Mouse (Mus musculus) CD4-positive, CD25-positive, alpha-beta regulatory T cell, adult 4 months (primary cell): ENCODE data around the gene Slc6a1. TPM values are rescaled to one million over a fixed set of nuclear protein-coding genes. Genes with fewer than 3 reads are reported as not detected.
"Not testable (repeated sequence)": the region's sequence is repeated elsewhere in the genome, so short reads cannot be mapped to it uniquely, and the experiment has no call there.

Experiments
- ATAC-seq: one replicate; pipeline ENCODE4 v1.8.0; 2017
- polyA plus RNA-seq, 2 experiments: library from polyadenylated mRNA; unstranded; fragments of 100-300 nt; shearing (Covaris generic); gene quantifications; one replicate each; pipeline ENCODE4 v1.2.1; 2017

The Slc6a1 gene
- polyA plus RNA-seq, 2 experiments from 2014 or later = 0.12 TPM; not detected in 1

DNA sequence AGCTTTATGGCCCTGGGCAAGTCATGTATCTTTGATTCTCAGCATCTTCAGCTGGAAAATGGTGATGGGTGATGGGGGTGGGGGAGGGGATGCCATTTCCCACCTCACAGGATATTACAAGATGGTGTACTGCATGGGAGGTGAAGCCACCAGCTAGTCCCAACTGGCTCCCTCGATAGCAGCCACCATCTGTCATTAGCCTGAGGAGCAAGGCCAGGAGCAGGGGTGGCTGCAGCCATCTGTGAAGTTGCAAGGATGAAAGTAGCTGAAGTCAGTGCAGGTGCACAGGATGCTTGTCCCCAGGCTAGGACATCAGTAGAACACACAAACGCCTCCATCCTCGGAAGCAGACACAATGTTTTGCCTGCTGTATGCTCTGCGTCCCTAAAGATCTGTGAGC, 8.5 kb downstream of the Slc6a1 start:
- ATAC-seq = no peak

DNA sequence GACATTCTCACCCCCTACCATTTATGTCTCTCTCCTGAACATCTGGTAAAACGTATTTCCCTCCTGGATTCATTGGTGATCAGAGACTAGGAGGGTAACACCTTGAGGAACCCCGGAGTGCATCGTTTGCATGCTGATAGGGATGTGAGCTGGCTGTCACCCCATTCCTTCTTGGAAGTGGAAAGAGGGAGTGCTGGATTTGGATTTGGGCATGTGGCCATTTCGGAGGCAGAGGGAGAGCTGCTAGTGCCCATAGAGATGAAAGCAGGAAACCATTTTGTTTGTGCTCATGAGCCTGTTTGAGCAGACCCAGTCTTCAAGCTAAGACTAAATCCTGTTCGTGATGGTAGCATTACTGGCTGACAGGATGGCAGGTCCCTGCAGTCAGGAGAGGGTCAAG, 9.0 kb downstream of the Slc6a1 start:
- ATAC-seq = no peak

DNA sequence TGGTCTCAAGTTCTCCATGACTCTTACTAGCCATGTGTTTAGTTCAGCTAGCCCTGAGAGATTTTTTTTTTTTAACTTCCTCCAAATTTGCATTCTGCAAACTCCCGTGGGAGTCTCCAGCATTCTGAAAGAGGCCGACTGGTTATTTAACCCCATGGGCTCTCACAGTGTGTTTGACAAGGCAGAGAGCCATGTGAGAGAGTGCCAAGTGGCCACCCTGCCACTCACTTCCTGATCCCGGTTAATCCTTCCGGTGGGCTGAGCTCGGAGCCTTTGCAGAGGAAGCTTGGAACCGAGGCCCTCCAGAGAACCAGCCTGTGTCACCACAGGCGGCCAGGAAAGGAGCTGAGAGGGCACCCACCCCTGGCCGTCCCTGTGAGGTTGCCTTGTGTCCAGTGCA, 11.1 kb downstream of the Slc6a1 start:
- no peak for ATAC-seq

DNA sequence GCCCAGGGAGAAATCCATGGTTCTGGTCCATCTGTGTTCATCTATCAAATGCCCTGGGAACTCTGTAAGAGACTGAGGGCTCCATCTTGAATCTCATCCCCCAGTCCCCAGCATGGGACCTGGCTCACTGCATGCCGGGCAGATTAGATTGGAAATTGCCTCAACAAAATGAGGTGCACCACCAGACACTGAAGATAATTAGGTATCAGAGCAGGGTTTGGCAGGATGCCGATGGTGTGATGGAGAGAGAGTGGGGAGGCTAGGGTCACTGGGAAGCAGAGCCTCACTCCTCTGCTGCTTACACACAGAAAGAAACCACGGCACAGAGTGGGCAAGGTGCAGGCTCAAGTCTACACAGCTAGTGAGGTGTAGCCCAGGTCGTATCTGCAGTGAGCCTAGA, 12.7 kb downstream of the Slc6a1 start:
- ATAC-seq = no peak

DNA sequence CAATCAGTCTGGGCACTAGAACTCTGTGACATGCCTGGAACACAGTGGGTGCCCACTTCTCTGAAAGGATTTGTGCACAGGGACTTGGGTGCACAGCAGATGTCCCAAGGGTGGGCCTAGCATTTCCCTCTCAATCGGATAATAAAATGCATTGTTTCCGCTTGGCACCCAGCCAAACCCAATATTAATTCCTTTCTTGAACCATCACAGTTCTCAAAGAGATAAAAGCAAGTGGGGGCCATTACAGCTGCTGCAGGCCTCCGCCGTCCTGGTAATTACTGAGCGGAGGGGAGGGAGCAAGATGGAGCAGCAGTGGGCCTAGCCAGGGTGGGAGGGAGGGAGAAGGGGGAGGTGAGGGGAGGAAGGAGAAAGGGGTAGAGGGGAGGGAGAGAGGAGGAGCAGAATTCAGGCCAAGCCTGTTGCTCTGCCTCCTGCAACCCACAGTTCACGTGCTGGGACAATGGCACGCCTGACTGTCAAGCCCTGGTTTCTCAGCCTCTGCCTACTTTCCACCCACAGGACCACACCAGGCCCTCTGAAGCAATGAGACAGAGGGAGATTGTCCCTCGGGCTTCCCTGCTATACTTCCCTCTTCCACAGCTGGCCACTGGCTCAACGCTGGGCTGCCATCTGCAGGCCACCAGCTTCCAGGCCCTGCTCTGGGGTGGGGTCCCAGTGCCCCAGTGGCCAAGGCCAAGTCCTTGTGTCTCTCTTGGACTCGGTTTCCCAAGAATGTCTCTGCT, 15.0 kb downstream of the Slc6a1 start:
- ATAC-seq = no peak

DNA sequence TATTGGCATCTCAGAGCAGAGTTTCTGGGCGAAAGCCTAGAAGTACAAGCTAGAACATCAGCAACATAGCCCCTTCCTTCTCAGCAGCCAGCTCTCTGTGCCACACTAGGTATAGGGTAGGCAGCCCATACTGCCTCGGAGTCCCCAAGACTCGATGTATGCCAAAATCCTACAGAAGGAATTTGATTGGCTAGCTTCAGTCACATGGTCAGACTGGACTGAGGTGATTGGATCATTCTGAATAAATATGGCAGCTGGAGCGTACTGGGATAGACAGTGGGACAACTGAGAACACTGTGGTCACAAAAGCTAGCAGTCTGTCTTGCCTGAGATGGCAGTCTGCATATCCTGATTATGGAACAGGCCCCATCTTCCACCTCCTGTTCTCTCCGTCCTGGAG, 17.3 kb downstream of the Slc6a1 start:
- no peak for ATAC-seq

GRCm38 (mm10) chr6:114300737-114301136, 18.3 kb downstream of the Slc6a1 start:
- no peak for ATAC-seq

DNA sequence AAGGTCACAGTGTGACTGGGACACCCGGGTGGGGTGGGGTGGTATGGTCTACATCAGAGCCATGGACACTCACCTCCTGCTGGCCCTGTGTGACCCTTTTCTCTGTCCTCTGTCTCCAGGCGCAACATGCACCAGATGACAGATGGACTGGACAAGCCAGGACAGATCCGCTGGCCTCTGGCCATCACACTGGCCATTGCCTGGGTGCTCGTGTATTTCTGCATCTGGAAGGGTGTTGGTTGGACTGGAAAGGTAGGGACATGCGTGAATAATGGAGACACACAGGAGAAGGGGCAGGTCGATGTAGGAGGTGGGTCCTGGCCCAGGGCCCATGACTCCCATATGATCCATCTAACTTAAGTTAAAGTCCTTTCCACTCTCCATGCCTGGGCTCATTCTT, 22.2 kb downstream of the Slc6a1 start:
- ATAC-seq = no peak

- ATAC-seq = no peak
Observed at GRCm38 (mm10) chr6:114320511-114320910, 38.1 kb downstream of the Slc6a1 start.

- no peak for ATAC-seq
Observed at GRCm38 (mm10) chr6:114321146-114321545, 38.7 kb downstream of the Slc6a1 start.

GRCm38 (mm10) chr6:114322914-114323313, 40.5 kb downstream of the Slc6a1 start:
- ATAC-seq = no peak

- ATAC-seq = no peak
Observed at GRCm38 (mm10) chr6:114324808-114325207, 42.4 kb downstream of the Slc6a1 start.

DNA sequence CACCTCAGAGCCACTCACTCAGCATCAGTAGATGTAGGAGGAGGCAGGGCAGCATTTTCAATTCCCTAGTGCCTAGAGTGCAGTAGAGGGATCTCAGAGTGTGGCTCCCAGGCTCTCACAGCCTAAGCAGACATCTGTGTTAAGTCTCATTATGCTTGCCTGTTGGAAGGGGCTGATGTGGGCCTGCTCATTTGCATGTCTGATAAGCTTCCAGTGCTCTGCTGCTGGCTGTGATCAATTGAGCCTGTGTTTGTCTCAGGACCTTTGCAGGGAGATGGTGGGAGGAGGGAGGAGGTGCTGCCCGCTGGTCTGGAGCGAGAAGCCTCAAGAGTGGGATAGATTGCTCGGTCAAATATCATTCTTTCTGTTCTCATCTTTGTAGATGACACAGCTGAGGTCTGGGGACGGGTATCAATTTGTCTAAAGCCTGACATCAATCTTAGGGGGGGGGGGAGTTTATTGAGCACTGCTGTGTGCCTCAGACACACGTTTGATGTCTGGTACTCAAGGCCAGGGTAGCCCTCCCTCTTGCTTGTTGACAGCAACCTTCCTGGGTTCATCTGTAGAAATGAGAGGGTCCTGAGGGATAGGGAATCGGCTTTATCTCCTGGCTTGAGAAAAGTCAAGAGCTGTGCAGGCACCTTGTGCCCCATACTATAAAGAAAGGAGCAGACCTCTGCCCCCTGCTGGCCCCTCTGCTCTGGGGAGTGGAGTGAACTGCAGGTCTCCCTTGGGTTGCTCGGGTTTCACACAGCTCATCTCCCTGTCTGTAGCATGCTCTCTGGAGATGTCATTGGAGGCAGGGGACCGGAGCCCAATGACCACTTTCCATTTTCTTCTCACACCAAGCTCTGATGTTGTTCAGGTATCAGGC, 47.4 kb downstream of the Slc6a1 start:
- no peak for ATAC-seq

- no peak for ATAC-seq
Observed at GRCm38 (mm10) chr6:114331926-114332325, 49.5 kb downstream of the Slc6a1 start.

- no peak for ATAC-seq
Observed at GRCm38 (mm10) chr6:114336128-114336943, 53.9 kb downstream of the Slc6a1 start.

- no peak for ATAC-seq
Observed at GRCm38 (mm10) chr6:114336944-114337215, 54.4 kb downstream of the Slc6a1 start.

- ATAC-seq = not testable (repeated sequence)
Observed at GRCm38 (mm10) chr6:114341381-114341780, 58.9 kb downstream of the Slc6a1 start.

- no peak for ATAC-seq
Observed at GRCm38 (mm10) chr6:114343740-114344139, 61.3 kb downstream of the Slc6a1 start.

- ATAC-seq = no peak
Observed at GRCm38 (mm10) chr6:114345156-114345555, 62.7 kb downstream of the Slc6a1 start.

- ATAC-seq = no peak
Observed at GRCm38 (mm10) chr6:114347831-114348754, 65.7 kb downstream of the Slc6a1 start.

DNA sequence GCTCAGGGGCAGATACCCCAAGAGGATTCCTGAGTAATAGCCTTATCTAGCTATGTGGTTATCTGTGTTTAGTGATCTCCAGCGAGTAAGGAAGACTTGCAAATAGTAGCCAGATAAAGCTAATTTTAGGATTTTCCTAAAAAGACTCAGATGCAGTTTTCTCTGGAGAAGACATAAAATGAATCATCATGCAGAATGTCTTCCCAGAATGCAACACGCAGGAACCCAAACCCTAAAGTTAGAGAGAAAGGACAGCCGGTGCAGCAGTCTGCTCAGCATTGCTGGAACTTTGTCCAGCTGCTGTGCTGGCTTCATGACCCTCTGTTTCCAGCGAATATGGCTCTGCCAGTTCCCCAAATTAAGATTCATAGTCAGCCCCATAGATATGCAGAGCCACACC, 72.2 kb downstream of the Slc6a1 start:
- ATAC-seq = no peak

GRCm38 (mm10) chr6:114358171-114358570, 75.7 kb downstream of the Slc6a1 start:
- ATAC-seq = no peak
